Mouse (Mus musculus) T-cell, adult 66 days (primary cell): Measurements from ENCODE around the gene Cdk18. TPM values are rescaled to one million over a fixed set of nuclear protein-coding genes. Genes with fewer than 3 reads are reported as not detected.

Experiments
- total RNA-seq, 2 experiments: library from RNA; stranded (reverse); gene quantifications; 3 replicates in 1 of 2; 4 replicates in 1 of 2; pipeline ENCODE4 v1.2.4; 2023

Gene Cdk18
- not detected for total RNA-seq

GRCm38 (mm10) chr1:132139416-132139864, at the start of gene Cdk18:
TSS of gene Cdk18 (minus strand) at chr1:132139684.

GRCm38 (mm10) chr1:132067261-132068255, 71.9 kb downstream of the Cdk18 start, which contains the start of gene Mfsd4a:
TSS of gene Mfsd4a (minus strand) at chr1:132068062.

Other genes with a start within 250 kb of the Cdk18 start
- gene Nucks1, start 229.2 kb downstream of the Cdk18 start, total RNA-seq, result 10 to 100 TPM; 78.5 to 79.8 TPM
- 1 to 10 TPM; 2.1 to 3.5 TPM for gene Slc45a3, start 176.7 kb downstream of the Cdk18 start, total RNA-seq
- 100 to 1,000 TPM; 305 to 328 TPM for gene Elk4, start 132.1 kb downstream of the Cdk18 start, total RNA-seq
- gene Mfsd4a, start 71.6 kb downstream of the Cdk18 start, total RNA-seq, result not detected
- not detected for gene Lemd1, start 51.7 kb upstream of the Cdk18 start, total RNA-seq
- not detected for gene AC124108.1, start 51.8 kb upstream of the Cdk18 start, total RNA-seq
- not detected for gene Gm10188, start 90.1 kb upstream of the Cdk18 start, total RNA-seq
- not detected for gene Klhdc8a, start 158.9 kb upstream of the Cdk18 start, total RNA-seq
- 10 to 100 TPM in 1 of 2 experiments, 1 to 10 TPM in 1; 9.9 to 13.9 TPM for gene Nuak2, start 176.4 kb upstream of the Cdk18 start, total RNA-seq